Mouse (Mus musculus) small intestine, adult 2 months (tissue): Measurements from ENCODE around the gene Zfp219.

Source experiments
- CTCF ChIP-seq: fragments of 200-500 bp; IDR thresholded peaks from 2 replicates; pipeline ENCODE4 v1.5.1; 2012; ENCODE audit warnings: low read depth, mild to moderate bottlenecking, control low read depth, inconsistent platforms, low read length, moderate library complexity, mixed read lengths; ENCODE audit not compliant: insufficient replicate concordance, insufficient read length; ENCODE audit errors: extremely low read depth
- POLR2A ChIP-seq: fragments of 200-500 bp; IDR thresholded peaks from 2 replicates; pipeline ENCODE4 v1.6.1; 2012; ENCODE audit warnings: low read depth, mild to moderate bottlenecking, control low read depth, inconsistent platforms, low read length, moderate library complexity

- TF ChIP-seq POLR2A, result no peak
- TF ChIP-seq CTCF, result no peak
Measured at GRCm38 (mm10) chr14:52009361-52009760, 11.2 kb downstream of the Zfp219 start.
